Mouse (Mus musculus) liver, embryonic 14.5 days (tissue): ENCODE data around the gene Zmiz1. TPM values are rescaled to one million over a fixed set of nuclear protein-coding genes. Genes with fewer than 3 reads are reported as not detected.

Source experiments
- ATAC-seq: fragments of 200-750 bp; cut with Nextera tagmentation; 2 replicates; pipeline ENCODE4 v1.8.0; 2017; ENCODE audit warnings: moderate number of reproducible peaks, mild to moderate bottlenecking, moderate library complexity; ENCODE audit not compliant: insufficient read depth
- DNase-seq, 3 experiments: peaks; one replicate each; pipeline ENCODE4 v3.0.0-alpha.2; 2012 to 2013; ENCODE audit warnings: low read depth in 3 of 3, low spot score in 3 of 3
- H3K27ac ChIP-seq: fragments of 300-500 bp; sonication (generic); 2 replicates; pipeline ENCODE4 v1.5.1; 2014; ENCODE audit warnings: moderate library complexity, mild to moderate bottlenecking, control low read depth, inconsistent platforms
- H3K27me3 ChIP-seq: fragments of 300-500 bp; sonication (generic); 2 replicates; pipeline ENCODE4 v1.6.1; 2014; ENCODE audit warnings: mild to moderate bottlenecking, low read length, moderate library complexity; ENCODE audit not compliant: control insufficient read depth, insufficient read depth
- H3K36me3 ChIP-seq: fragments of 300-500 bp; sonication (generic); replicated peaks from 2 replicates; pipeline ENCODE4 v1.6.1; 2014; ENCODE audit warnings: low read depth; ENCODE audit not compliant: control insufficient read depth, insufficient read depth
- H3K4me1 ChIP-seq, 2 experiments: fragments of 200-500 bp in 1 of 2; fragments of 300-500 bp in 1 of 2; sonication (generic) in 1 of 2; replicated peaks; 2 replicates each; pipeline ENCODE4 v1.6.1; 2012 to 2014; ENCODE audit warnings: antibody characterized with exemption in 1 of 2, inconsistent platforms in 1 of 2, low read length in 1 of 2; ENCODE audit not compliant: control insufficient read depth in 2 of 2, insufficient read depth in 2 of 2
- H3K4me2 ChIP-seq: fragments of 300-500 bp; sonication (generic); 2 replicates; pipeline ENCODE4 v1.6.1; 2014; ENCODE audit warnings: low read depth, mild to moderate bottlenecking, control low read depth, moderate library complexity
- H3K4me3 ChIP-seq, 2 experiments: fragments of 200-500 bp in 1 of 2; fragments of 300-500 bp in 1 of 2; sonication (generic) in 1 of 2; 2 replicates each; pipeline ENCODE4 v1.5.1; 2012 to 2014; ENCODE audit warnings: low read depth in 2 of 2, low read length in 2 of 2, mild to moderate bottlenecking in 2 of 2, control low read depth in 1 of 2, inconsistent platforms in 1 of 2, moderate library complexity in 1 of 2; ENCODE audit not compliant: insufficient read depth in 1 of 2
- H3K9ac ChIP-seq: fragments of 300-500 bp; sonication (generic); replicated peaks from 2 replicates; pipeline ENCODE4 v1.6.1; 2014; ENCODE audit warnings: mild to moderate bottlenecking, control low read depth, moderate library complexity
- H3K9me3 ChIP-seq: fragments of 300-500 bp; sonication (generic); 2 replicates; pipeline ENCODE4 v1.6.1; 2016; ENCODE audit warnings: low read length, mixed read lengths; ENCODE audit not compliant: control insufficient read depth
- CTCF ChIP-seq: IDR thresholded peaks from 2 replicates; pipeline ENCODE4 v1.5.1; 2016; ENCODE audit warnings: antibody characterized with exemption, low read depth, control low read depth
- EP300 ChIP-seq: IDR thresholded peaks from 2 replicates; pipeline ENCODE4 v1.6.1; 2016; ENCODE audit warnings: antibody characterized with exemption, low read depth
- WGBS: fragments of 180-500 bp; shearing (Covaris S2); extraction: QIAGEN DNeasy Blood & Tissue Kit; methylation state at CpG from one replicate; pipeline ENCODE4 v1.1.7; 2014; ENCODE audit not compliant: insufficient replicate concordance; 5-methylcytosine and 5-hydroxymethylcytosine counted together
- polyA plus RNA-seq, 2 experiments: library from polyadenylated mRNA; depleted of rRNA in 1 of 2; stranded (reverse) in 1 of 2; unstranded in 1 of 2; fragments of >200 nt; fragmentation: Nextera tagmentation in 1 of 2; extraction: Ambion mirVana in 1 of 2; gene quantifications; 2 replicates each; pipeline versions ENCODE4 v1.2.1 to v1.2.3; 2012 to 2014

Gene Zmiz1
- polyA plus RNA-seq, 2 experiments: 3.4 to 4.0 TPM

- no peak overlapping the region for H3K9ac ChIP-seq
- H3K4me3 ChIP-seq: no peak overlapping the region
- no peak overlapping the region for H3K27ac ChIP-seq
- no peak overlapping the region for H3K4me2 ChIP-seq
- no peaks in the 10 kb centered on the region for H3K36me3 ChIP-seq
- no peak for TF ChIP-seq CTCF
- TF ChIP-seq EP300: no peak
- DNase-seq (no peak), ATAC-seq (no peak)
- no peaks in the 10 kb centered on the region for H3K9me3 ChIP-seq
- no peaks in the 10 kb centered on the region for H3K27me3 ChIP-seq
- WGBS: 29% methylated on average over 5 of the region's 5 CpGs
- peaks cover 0 to 5% of the 10 kb centered on the region in 2 experiments; a peak in 1 of 4 replicates for H3K4me1 ChIP-seq
Observed at GRCm38 (mm10) chr14:25614684-25615083, 155.7 kb downstream of the Zmiz1 start.

GRCm38 (mm10) chr14:25615602-25616001, 156.6 kb downstream of the Zmiz1 start:
- Histone ChIP-seq H3K27me3 (no peaks in the 10 kb centered on the region), H3K4me1 (no peaks in the 10 kb centered on the region), H3K9ac (no peak overlapping the region), H3K36me3 (no peaks in the 10 kb centered on the region), H3K9me3 (no peaks in the 10 kb centered on the region), H3K27ac (no peak overlapping the region), H3K4me2 (no peak overlapping the region), H3K4me3 (no peak overlapping the region)
- WGBS: 66% methylated on average over 8 of the region's 8 CpGs
- no peak for TF ChIP-seq CTCF
- no peak for ATAC-seq
- DNase-seq: no peak

GRCm38 (mm10) chr14:25616009-25616723, 157.2 kb downstream of the Zmiz1 start:
- no peak for DNase-seq

GRCm38 (mm10) chr14:25617264-25617663, 158.3 kb downstream of the Zmiz1 start:
- ATAC-seq (no peak), DNase-seq (no peak)

More at GRCm38 (mm10) chr14:25616009-25616723, 157.2 kb downstream of the Zmiz1 start:
- H3K9me3 ChIP-seq: no peaks in the 10 kb centered on the region
- TF ChIP-seq EP300: no peak
- no peak for TF ChIP-seq CTCF
- no peaks in the 10 kb centered on the region; a peak in 1 of 4 replicates for H3K4me1 ChIP-seq
- H3K27ac ChIP-seq: no peak overlapping the region
- no peaks in the 10 kb centered on the region for H3K36me3 ChIP-seq
- H3K4me3 ChIP-seq: no peak overlapping the region
- H3K9ac ChIP-seq: no peak overlapping the region
- H3K27me3 ChIP-seq: no peaks in the 10 kb centered on the region
- no peak overlapping the region for H3K4me2 ChIP-seq
- WGBS: 72% methylated on average over 15 of the region's 15 CpGs
- no peak for ATAC-seq

GRCm38 (mm10) chr14:25619066-25619762, 160.2 kb downstream of the Zmiz1 start:
- Histone ChIP-seq H3K4me3 (no peak overlapping the region), H3K4me2 (no peak overlapping the region), H3K27ac (no peak overlapping the region), H3K36me3 (no peaks in the 10 kb centered on the region), H3K27me3 (no peaks in the 10 kb centered on the region), H3K9me3 (no peaks in the 10 kb centered on the region), H3K9ac (no peak overlapping the region), H3K4me1 (no peaks in the 10 kb centered on the region; a peak in 1 of 4 replicates)
- TF ChIP-seq CTCF: no peak
- no peak for TF ChIP-seq EP300
- no peak for DNase-seq
- WGBS: 75% methylated on average over 4 of the region's 4 CpGs
- ATAC-seq: no peak

More at GRCm38 (mm10) chr14:25617264-25617663, 158.3 kb downstream of the Zmiz1 start:
- TF ChIP-seq EP300 (no peak), CTCF (no peak)
- Histone ChIP-seq H3K36me3 (no peaks in the 10 kb centered on the region), H3K27ac (no peak overlapping the region), H3K9ac (no peak overlapping the region), H3K4me3 (no peak overlapping the region), H3K9me3 (no peaks in the 10 kb centered on the region), H3K4me1 (no peaks in the 10 kb centered on the region; a peak in 1 of 4 replicates), H3K27me3 (no peaks in the 10 kb centered on the region), H3K4me2 (no peak overlapping the region)
- 61% methylated on average over 4 of the region's 4 CpGs for WGBS
